Mouse (Mus musculus) C2C12 (cell line): ENCODE data around the gene Rad51b. TPM values are rescaled to one million over a fixed set of nuclear protein-coding genes. Genes with fewer than 3 reads are reported as not detected.

Experiments used
- H3K27me3 ChIP-seq: one replicate; pipeline ENCODE4 v1.6.1; 2011; ENCODE audit not compliant: control insufficient read depth, insufficient read depth, insufficient read length
- H3K36me3 ChIP-seq: one replicate; pipeline ENCODE4 v1.6.1; 2011; ENCODE audit not compliant: control insufficient read depth, insufficient read depth
- H3K4me3 ChIP-seq: one replicate; pipeline ENCODE4 v1.5.1; 2011; ENCODE audit warnings: mild to moderate bottlenecking, control low read depth; ENCODE audit not compliant: poor library complexity, insufficient read depth, severe bottlenecking
- H3K79me2 ChIP-seq: one replicate; pipeline ENCODE4 v1.6.1; 2011; ENCODE audit not compliant: control insufficient read depth, insufficient read depth
- H3K79me3 ChIP-seq: one replicate; pipeline ENCODE4 v1.6.1; 2011; ENCODE audit warnings: low read depth, control low read depth
- H3ac ChIP-seq: one replicate; pipeline ENCODE3; 2011; ENCODE audit warnings: low read depth; ENCODE audit not compliant: control insufficient read depth, insufficient read length
- CEBPB ChIP-seq: IDR thresholded peaks from one replicate; pipeline ENCODE4 v1.6.1; 2011; ENCODE audit warnings: low read depth, mild to moderate bottlenecking, control low read depth, moderate library complexity
- CTCF ChIP-seq: IDR thresholded peaks from one replicate; pipeline ENCODE4 v1.5.1; 2011; ENCODE audit not compliant: control insufficient read depth, insufficient read depth, insufficient read length
- FOSL1 ChIP-seq: IDR thresholded peaks from one replicate; pipeline ENCODE4 v1.8.0; 2011; ENCODE audit warnings: mild to moderate bottlenecking, low read length; ENCODE audit not compliant: poor library complexity, insufficient read depth, severe bottlenecking
- MAX ChIP-seq: IDR thresholded peaks from one replicate; pipeline ENCODE4 v1.6.1; 2011; ENCODE audit warnings: mild to moderate bottlenecking, control low read depth
- MYOD1 ChIP-seq: IDR thresholded peaks from one replicate; pipeline ENCODE4 v1.6.1; 2011; ENCODE audit warnings: low read depth; ENCODE audit not compliant: control insufficient read depth, insufficient read length
- MYOG ChIP-seq: IDR thresholded peaks from one replicate; pipeline ENCODE4 v1.6.1; 2011; ENCODE audit not compliant: control insufficient read depth, insufficient read length; ENCODE audit errors: extremely low read depth
- USF1 ChIP-seq: IDR thresholded peaks from one replicate; pipeline ENCODE4 v1.6.1; 2011; ENCODE audit warnings: low read depth, mild to moderate bottlenecking, control low read depth, moderate library complexity
- polyA plus RNA-seq: library from polyadenylated mRNA; unstranded; fragments of >200 nt; fragmentation: generic; extraction: Trizol; gene quantifications from one replicate; pipeline ENCODE4 v1.2.1, GENCODE M21; 2012; ENCODE audit warnings: missing spikeins

The Rad51b gene
- polyA plus RNA-seq, 1 experiment = 1.3 TPM

DNA sequence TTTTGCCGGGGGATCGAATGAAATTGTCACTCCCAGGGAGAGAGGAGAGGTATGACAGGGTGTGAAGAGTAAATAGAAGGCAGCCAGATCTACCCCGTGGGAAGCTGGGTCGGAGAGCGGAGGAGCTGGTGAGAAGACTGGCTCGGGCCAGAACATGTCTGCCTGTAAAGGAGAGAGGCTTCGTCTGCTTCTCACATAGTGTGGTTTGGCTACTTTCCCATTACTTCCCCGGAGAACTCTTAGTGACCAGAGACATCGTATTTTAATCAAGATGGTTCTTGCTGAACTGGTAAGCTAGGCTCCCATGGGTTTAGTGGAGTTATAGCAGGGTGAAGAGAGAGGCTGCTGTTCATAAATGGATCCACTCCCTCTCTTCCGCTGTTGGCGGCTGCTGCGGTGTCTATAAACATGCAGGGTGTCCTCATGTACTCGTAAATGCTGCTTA is 438.3 kb downstream of the Rad51b start:
- no peaks in the 10 kb centered on the region for H3K27me3 ChIP-seq
- no peaks in the 10 kb centered on the region for H3K79me2 ChIP-seq
- no peak for TF ChIP-seq CTCF
- no peak for TF ChIP-seq CEBPB
- TF ChIP-seq MAX = no peak
- TF ChIP-seq MYOG = no peak
- H3K36me3 ChIP-seq = no peaks in the 10 kb centered on the region
- no peak overlapping the region for H3ac ChIP-seq
- no peak overlapping the region for H3K4me3 ChIP-seq
- H3K79me3 ChIP-seq = no peaks in the 10 kb centered on the region

DNA sequence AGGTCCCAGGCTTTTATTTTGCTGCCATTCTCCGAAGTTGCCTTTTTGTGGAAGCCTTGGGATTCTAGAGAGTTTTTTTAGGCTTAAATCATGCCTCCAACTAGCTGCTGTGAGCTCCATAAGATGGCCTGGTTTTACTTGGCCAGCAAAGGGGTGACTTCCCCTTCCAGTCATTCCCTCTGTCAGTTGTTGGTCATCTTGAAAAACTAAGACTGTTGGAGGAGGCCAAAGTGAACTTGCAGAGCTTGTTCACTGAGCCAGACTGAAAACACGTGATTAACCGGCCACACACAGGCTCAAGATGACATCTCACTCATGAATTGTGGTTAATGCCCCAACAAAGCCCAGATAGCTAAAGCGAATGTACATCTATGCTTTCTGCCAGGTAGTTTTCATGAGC is 438.8 kb downstream of the Rad51b start:
- Histone ChIP-seq H3K79me3 (no peaks in the 10 kb centered on the region), H3K79me2 (no peaks in the 10 kb centered on the region), H3K27me3 (no peaks in the 10 kb centered on the region), H3K36me3 (no peaks in the 10 kb centered on the region), H3K4me3 (no peak overlapping the region), H3ac (no peak overlapping the region)
- TF ChIP-seq MYOG (no peak), USF1 (no peak), FOSL1 (no peak), CEBPB (no peak), CTCF (no peak), MAX (no peak), MYOD1 (no peak)

DNA sequence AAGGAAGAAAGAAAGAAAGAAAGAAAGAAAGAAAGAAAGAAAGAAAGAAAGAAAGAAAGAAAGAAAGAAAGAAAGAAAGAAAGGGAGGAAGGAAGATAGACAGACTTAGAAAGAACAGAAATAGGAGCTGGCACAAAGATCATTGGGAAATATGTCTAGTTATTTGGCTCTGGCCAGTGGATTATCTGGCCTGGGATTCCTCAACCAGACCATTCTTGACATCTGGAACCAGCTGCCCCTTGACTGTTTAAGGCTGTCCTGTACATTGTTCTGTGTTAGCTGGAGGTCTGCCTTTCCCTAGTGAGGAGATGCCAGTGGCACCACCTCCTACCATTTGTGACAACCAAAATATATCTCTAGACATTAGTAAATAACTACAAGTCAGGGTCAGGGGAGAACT is 441.6 kb downstream of the Rad51b start:
- Histone ChIP-seq H3K79me3 (no peaks in the 10 kb centered on the region), H3K27me3 (no peaks in the 10 kb centered on the region), H3ac (no peak overlapping the region), H3K36me3 (no peaks in the 10 kb centered on the region), H3K79me2 (no peaks in the 10 kb centered on the region), H3K4me3 (no peak overlapping the region)
- TF ChIP-seq MYOG (no peak), MYOD1 (no peak), USF1 (no peak), MAX (no peak), CEBPB (no peak), FOSL1 (no peak), CTCF (no peak)

DNA sequence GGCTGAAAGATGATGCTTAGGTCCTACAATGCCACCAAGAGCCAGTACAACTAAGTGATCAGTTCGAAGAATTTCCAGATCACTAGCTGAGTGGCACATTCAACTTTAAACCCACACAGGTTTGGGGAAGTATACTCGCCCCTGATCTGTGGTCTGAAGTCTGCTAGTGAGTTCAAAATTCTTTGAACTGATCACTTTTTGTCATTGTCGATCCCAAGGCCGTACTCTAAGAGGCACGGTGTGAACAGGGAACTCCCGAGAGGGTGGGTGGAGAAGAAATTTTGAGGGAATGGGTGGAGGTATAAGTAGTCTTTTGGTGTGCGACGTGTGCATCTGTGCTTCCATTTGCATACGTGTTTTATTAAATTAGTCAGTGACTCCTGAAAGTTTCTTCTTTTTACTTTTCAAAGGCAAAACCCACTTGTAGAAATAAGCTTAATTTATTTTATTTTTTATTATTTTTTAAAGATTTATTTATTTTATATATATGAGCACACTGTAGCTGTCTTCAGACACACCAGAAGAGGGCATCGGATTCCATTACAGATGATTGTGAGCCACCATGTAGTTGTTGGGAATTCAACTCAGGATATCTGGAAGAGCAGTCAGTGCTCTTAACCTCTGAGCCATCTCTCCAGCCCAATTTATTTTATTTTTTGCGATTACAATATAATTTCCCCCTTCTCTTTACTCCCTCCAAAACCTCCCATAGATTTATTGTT is 443.0 kb downstream of the Rad51b start:
- H3K27me3 ChIP-seq = no peaks in the 10 kb centered on the region
- H3K79me3 ChIP-seq = no peaks in the 10 kb centered on the region
- TF ChIP-seq MYOD1 (no peak), FOSL1 (no peak), MAX (no peak), CEBPB (no peak), MYOG (no peak), USF1 (no peak), CTCF (no peak)
- H3K79me2 ChIP-seq = no peaks in the 10 kb centered on the region
- H3ac ChIP-seq = no peak overlapping the region
- H3K4me3 ChIP-seq = no peak overlapping the region
- no peaks in the 10 kb centered on the region for H3K36me3 ChIP-seq

DNA sequence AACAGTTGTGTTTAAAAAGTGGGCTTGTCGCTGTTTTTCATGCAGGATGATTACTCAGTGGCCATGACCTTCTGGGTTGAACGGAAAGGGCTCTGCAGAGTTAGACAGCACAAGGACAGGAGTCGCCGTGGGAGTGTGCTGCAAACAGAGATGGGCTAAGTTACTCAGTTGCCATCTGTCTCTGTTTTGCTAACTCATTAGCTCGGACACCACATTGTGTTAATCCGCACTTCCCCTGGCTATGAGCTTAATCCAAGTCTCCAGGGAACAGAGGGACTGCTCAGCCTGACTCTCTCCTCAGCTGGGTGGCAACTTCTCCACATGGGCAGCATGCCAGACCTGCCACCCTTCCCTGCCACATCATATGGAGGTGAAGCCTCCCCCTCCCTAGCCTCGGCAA is 445.1 kb downstream of the Rad51b start:
- no peaks in the 10 kb centered on the region for H3K79me3 ChIP-seq
- no peak overlapping the region for H3ac ChIP-seq
- H3K27me3 ChIP-seq = no peaks in the 10 kb centered on the region
- H3K79me2 ChIP-seq = no peaks in the 10 kb centered on the region
- no peaks in the 10 kb centered on the region for H3K36me3 ChIP-seq
- no peak overlapping the region for H3K4me3 ChIP-seq
- no peak for TF ChIP-seq MAX
- no peak for TF ChIP-seq USF1
- no peak for TF ChIP-seq CTCF
- TF ChIP-seq CEBPB = no peak
- no peak for TF ChIP-seq FOSL1
- no peak for TF ChIP-seq MYOG
- no peak for TF ChIP-seq MYOD1

DNA sequence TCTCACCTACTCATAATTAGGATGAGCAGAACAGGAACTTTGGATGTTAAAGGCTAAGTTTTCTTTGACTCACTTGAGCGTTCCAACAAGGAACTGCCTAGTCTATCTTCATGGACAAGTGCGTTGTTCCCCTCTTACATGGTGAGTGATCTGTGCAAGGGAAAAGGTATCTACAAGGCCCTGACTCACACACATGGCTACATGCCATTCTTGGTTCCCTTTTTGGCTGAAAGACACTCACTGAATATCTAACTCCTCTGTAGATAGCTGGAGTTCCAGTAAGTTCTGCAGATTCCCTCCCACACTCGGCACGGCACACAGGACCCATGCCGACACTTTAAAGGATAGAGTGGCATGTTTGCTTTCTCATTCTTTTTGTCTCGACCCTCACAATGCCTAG is 447.0 kb downstream of the Rad51b start:
- Histone ChIP-seq H3K79me2 (no peaks in the 10 kb centered on the region), H3K36me3 (no peaks in the 10 kb centered on the region), H3K79me3 (no peaks in the 10 kb centered on the region), H3ac (no peak overlapping the region), H3K27me3 (no peaks in the 10 kb centered on the region), H3K4me3 (no peak overlapping the region)
- TF ChIP-seq CTCF = no peak
- no peak for TF ChIP-seq MAX
- TF ChIP-seq MYOD1 = no peak
- TF ChIP-seq MYOG = no peak
- TF ChIP-seq USF1 = no peak
